Mouse (Mus musculus): Measurements from ENCODE around the gene Zc3h18. TPM values are rescaled to one million over a fixed set of nuclear protein-coding genes. Genes with fewer than 3 reads are reported as not detected.
A peak's percentile ranks its signal among the peaks of the same experiment; 100 is the strongest.

The Zc3h18 gene
- total RNA-seq, 2 experiments from 2014 or later: 20.1 to 21.8 TPM

DNA sequence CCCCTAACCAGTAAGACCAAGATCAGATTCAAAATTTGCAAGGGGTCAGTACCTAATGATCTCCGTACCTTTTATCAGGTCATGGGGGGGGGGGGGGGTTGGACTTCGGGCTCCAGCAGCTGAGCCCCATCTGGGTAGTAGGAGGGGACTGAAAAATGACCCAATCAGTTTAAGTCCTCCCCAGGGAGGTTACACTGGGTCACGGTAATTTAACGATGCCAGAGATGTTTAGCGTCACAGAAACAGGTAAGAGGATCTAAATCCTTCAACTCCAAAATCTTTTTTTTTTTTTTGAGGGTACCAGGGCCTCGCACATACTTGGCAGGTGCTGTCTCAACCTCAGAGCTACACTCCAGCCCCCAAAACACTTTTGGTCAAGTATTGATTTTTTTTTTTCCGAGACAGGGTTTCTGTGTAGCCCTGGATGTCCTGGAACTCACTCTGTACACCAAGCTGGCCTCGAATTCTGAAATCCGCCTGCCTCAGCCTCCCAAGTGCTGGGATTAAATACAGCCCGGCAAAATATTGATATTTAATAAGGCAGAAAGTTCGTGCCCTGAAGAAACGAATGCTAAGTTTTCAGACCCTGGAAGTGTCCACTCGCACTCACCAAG, 551 bp upstream of the Zc3h18 start:
- no peak for DNase-seq (ENCODE audit: low spot score)
- intact Hi-C loops (cut with DNase I): loop anchor here (5.0 kb wide), 1 partner anchor 56 kb away; the partner anchor contains the start of gene Cyba

DNA sequence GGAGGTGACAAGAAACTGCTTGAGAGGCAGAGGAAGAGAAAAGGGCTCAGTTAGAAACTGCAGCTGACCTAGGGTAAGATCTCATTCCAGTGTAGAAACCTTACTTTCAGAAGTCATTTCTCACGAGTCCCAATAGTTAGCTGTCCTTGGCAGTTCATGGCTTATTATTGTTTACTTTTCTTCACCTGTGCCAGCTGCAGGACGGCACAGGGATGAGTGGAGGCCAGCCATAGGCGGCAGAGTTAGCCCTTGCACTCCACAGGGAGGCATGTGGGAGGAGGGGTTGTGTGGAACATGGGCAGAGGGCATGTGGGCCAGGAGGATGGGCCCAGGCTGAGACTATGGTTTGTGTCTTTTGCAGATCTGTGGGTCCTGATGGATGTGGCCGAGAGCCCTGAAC, 6.6 kb downstream of the Zc3h18 start:
- intact Hi-C loops (cut with DNase I): no loop called here
- no peak for DNase-seq (ENCODE audit: low spot score)

DNA sequence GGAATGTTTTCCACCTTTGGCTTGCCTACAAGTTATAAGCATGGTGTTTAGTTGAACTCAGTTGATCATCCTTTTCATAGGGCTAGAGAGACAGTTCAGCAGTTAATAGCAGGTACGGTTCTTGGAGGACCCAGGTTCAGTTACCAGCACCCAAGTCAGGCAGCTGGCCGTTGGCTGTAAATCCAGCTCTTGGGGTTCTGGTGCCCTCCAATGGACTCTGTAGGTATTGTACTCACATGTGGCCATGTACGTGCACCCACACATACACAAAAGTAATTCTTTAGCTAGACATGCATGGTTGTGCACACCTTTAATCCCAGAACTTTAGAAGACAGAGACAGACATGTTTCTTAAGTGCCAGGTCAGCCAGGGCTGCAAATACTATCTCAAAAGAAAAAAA, 12.9 kb downstream of the Zc3h18 start:
- intact Hi-C loops (cut with DNase I): no loop called here
- no peak for DNase-seq (ENCODE audit: low spot score)

DNA sequence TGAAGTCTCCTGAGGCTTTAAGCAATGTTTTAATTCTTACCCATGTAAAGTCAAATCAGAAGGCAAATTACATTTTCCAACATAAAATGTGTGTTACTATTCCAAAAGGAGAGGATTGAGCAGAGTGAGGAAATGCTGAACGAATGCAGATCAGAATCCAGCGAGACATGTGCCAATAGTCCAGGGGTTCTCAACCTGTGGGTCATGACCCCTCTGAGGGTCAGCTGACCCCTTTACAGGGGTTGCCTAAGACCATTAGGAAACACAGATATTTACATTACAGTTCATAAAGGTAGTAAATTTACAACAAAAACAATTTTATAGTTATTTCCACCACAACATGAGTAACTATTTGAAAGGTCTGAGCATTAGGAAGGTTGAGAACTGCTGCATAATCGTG, 14.3 kb downstream of the Zc3h18 start:
- DNase-seq (ENCODE audit: low spot score): no peak
- intact Hi-C loops (cut with DNase I): no loop called here

DNA sequence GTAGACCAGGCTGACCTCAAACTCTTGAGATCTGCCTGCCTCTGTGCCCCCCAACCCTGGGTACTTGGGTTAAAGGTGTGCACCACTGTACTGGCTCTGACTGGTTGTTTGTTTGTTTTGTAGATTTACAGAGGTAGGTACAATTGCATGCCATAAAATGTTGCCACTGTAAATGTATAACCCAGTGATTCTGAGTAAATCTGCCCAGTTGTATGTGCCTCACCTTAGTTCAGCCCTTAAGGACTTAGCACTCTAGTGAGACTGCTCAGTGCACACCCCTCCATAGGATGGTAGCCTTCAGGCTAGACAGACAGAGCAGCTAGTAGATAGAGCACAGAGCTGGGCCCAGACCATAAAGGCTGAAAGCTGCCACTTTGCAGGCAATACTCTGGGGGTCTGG, 17.3 kb downstream of the Zc3h18 start:
- intact Hi-C loops (cut with DNase I): no loop called here

DNA sequence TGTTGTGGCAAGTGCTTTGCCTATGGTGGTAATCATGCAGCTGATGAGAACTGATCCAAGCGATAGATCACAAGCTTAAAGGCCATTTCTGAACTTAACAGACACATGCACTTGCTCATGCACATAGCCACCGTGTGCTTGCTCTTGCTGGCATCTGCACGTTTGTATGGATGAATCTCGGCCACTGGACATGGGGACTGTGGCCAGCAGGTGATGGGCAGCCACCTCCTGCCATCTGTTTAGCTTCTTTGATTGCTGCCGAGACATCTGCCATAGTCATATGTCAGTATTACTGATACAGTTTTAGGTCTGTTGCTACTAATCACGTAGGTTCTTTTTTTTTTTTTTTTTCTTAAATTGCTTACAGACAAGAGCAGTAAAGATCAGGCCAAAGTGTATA, 18.9 kb downstream of the Zc3h18 start:
- no peak for DNase-seq (ENCODE audit: low spot score)
- intact Hi-C loops (cut with DNase I): no loop called here

More for the DNA sequence above, 17.3 kb downstream of the Zc3h18 start:
- no peak for DNase-seq (ENCODE audit: low spot score)

DNA sequence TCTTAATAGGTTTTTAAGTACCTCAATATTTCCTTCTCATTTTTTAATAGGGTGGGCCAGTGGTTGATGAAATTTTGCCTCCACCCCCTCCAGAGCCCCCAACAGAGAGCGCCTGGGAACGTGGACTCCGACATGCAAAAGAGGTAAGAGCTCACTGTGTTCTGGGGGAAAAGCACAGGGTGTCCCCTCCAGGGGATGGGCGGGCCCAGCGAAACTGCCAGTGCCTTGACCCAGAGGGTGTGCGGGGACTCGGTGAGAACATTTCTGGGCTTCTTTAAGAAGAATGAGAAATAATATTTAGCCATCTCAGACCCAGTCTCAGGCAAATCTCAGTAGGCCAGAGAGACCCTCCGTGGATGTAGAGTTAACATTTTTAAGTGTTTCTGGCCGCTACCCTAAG, 21.8 kb downstream of the Zc3h18 start:
- intact Hi-C loops (cut with DNase I): no loop called here

DNA sequence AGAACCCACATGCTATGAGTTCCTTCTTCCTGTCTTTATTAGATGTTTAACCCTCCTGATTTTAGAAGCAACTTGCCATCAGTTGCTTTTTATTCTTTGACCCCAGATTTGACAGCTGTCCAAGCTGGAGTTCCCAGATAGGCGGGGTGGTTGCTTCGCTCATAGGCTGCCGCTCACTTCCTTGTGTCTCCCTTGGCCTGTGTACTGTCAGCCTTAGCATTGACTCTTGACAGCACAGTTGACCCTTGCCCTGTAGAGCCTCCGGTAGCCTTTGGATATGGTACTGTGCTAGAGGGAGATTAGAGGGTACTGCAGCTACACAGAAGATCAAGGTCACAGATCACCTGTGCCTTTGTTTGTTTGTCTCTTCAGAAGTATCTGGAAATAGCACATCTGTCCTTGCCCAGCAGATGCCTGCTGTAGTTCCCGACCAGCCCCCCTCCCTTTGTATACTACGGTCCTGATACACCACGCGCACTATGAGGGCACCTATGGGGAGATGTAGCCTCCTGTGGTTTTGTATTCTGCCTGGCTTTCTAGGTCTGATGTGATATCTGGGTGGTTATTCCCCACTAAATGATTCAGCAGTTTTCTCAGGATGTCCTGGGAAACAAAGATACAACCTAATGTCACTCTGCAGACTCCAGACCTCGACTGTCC, 28.9 kb downstream of the Zc3h18 start:
- intact Hi-C loops (cut with DNase I): no loop called here
- DNase-seq (ENCODE audit: low spot score): no peak

More for the DNA sequence above, 21.8 kb downstream of the Zc3h18 start:
- DNase-seq (ENCODE audit: low spot score): no peak

- intact Hi-C loops (cut with DNase I): no loop called here
- no peak for DNase-seq (ENCODE audit: low spot score)
Observed at GRCm38 (mm10) chr8:122407678-122408077, 31.3 kb downstream of the Zc3h18 start.

GRCm38 (mm10) chr8:122414311-122414710, 37.9 kb downstream of the Zc3h18 start:
- no peak for DNase-seq (ENCODE audit: low spot score)
- intact Hi-C loops (cut with DNase I): no loop called here

DNA sequence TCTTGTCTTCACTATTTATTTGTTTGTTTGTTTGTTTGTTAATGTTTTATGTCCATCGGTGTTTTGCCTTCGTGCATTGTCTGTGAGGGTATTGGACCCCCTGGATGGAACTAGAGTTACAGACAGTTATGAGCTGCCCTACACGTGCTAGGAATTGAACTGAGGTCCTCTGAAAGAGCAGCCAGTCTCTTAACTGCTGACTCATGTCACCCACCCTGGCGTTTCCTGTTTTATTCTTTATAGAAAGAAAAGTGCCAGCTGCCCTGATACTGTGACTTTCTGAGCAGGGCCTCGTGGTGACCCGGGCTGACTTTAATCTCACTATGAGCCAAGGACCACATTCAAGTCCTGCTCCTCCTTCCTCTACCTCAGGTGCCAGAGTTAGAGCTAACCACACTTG, 39.1 kb downstream of the Zc3h18 start:
- intact Hi-C loops (cut with DNase I): no loop called here
- no peak for DNase-seq (ENCODE audit: low spot score)

DNA sequence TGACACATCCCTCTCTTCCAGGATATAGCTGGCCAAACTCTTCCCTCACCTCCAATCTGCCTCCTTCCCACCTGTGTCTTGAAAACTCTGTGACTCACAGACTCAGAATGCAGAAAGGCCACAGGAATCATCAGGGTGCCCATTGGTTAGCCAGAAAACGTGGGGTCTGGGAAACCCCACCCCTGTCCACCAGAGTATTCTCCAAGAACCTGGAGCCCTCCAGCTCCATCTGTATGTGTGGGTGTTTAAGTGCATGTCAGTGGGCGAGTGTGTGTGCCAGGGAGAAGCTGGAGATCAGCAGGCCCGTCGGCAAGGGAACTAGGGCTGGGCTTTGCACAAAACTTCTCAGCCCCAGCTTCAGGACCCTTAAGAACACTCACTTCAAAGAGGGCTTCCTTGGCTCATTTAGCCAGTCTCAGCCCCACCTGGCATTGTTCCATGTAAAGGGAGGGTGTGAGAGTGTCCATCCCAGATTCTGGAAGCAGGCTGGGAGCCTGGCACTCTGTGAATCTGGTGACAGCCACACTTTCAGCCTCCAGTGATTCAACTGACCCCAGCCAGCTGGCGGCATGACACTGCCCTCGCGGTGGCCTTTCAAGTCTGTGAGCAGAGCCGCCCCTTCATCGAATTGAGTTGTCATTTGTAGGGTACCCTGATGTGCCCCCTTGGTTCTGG, 43.6 kb downstream of the Zc3h18 start:
- DNase-seq (ENCODE audit: low spot score): no peak
- intact Hi-C loops (cut with DNase I): no loop called here

DNA sequence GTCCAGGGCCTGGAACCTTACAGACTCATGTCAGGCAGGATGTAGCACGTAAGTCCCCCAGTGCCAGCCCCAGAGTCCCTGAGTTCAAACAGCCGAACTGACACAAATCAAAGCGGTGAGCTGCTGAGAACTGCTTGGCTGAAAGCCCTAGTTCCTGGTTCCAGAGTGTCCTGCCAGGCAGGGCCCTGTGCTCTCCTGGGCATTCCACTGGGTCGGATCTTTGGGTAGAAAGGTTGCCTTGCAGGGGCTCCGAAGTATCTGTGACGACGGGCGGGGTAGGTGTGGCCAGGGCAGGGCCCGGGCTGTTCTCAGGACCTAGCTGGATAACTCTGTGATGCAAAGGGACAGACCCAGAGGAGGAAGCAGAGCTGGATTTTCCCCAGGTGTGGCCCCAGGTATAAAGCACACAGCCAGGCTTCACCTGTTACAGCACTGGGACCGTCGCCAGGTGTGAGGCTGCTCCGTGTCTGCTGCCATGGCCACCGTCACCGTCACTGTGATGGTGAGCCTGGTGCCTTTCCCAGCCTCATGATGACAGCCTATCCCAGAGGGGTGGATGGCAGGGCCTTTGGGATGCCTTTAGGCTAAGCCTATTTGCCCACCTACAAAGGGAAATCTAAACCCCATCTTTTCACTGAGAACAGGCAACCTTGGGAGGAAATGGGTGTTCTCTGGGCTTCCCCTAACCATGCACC, 45.1 kb downstream of the Zc3h18 start, which contains the start of gene Il17c:
TSS of gene Il17c (plus strand) at position 645 of the 695 bp plus-strand sequence.
- intact Hi-C loops (cut with DNase I): no loop called here
- DNase-seq (ENCODE audit: low spot score): no peak

- intact Hi-C loops (cut with DNase I): no loop called here
- DNase-seq (ENCODE audit: low spot score): no peak
Observed at GRCm38 (mm10) chr8:122423217-122423616, 46.8 kb downstream of the Zc3h18 start.

- intact Hi-C loops (cut with DNase I): no loop called here
- peak; percentile 32 for DNase-seq (ENCODE audit: low spot score)
Observed at GRCm38 (mm10) chr8:122423659-122424058, 47.2 kb downstream of the Zc3h18 start.

GRCm38 (mm10) chr8:122426145-122426544, 49.7 kb downstream of the Zc3h18 start:
- intact Hi-C loops (cut with DNase I): no loop called here
- no peak for DNase-seq (ENCODE audit: low spot score)

- intact Hi-C loops (cut with DNase I): no loop called here
- DNase-seq (ENCODE audit: low spot score): no peak
Observed at GRCm38 (mm10) chr8:122427607-122428006, 51.2 kb downstream of the Zc3h18 start.

- intact Hi-C loops (cut with DNase I): no loop called here
- DNase-seq (ENCODE audit: low spot score): no peak
Observed at GRCm38 (mm10) chr8:122428163-122428562, 51.8 kb downstream of the Zc3h18 start.

DNA sequence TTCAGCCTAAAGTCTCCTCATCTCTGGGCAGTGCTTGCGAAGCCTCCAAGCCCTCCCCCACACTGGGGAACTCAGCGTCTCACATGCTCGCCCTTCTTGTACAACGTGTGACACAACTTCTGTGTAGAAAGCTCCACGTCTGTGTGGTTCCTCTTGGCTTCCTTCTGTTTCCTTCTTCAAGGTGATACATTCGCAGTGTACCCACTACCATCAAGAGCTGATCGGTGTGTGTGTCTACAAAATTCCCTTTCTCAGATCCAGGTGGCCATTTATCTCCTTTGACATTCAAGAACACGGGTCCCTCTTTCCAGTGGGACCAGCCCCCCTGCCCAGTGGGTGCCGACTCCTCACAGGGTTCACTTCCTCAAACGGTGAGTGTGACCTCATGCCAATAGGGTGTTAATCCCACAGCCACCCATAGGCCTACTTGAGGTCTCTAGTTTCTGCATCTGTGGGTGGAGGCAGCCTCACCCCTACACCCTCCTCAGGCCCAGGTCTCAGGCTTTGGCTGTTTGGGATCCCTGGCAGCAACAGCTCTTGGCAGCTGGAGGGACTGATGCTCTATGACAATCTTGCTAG, 53.7 kb downstream of the Zc3h18 start:
- no peak for DNase-seq (ENCODE audit: low spot score)
- intact Hi-C loops (cut with DNase I): loop anchor here (5.0 kb wide), 1 partner anchor 53 kb away; the partner anchor contains the start of gene Zc3h18

DNA sequence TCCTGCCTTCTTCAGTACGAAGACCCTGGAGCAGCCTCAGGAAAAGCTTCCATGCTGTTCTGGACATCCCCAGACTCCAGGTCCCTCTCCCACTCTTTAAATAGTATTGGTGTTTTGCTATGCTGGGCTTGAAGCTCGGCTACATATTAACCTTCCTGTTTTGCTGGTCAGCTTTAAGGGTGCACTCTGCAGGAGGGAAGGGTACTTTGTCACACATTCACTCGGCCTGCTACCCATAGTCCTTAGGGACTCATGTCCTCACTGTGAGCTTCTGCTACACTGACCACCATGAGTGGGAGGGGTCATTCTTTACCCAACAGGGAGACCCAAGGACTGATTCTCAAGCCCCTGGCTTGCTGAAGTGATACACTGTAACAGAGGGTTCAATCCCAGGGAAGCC, 54.2 kb downstream of the Zc3h18 start:
- intact Hi-C loops (cut with DNase I): loop anchor here (5.0 kb wide), 1 partner anchor 53 kb away; the partner anchor contains the start of gene Zc3h18

More for the DNA sequence above, 54.2 kb downstream of the Zc3h18 start:
- no peak for DNase-seq (ENCODE audit: low spot score)

Data from heart, postnatal 25 days (tissue).